Mouse (Mus musculus) ES-E14 (cell line): Measurements from ENCODE around the gene Polr2f.

Source experiments
- HCFC1 ChIP-seq: IDR thresholded peaks from 2 replicates; pipeline ENCODE4 v1.6.1; 2012; ENCODE audit warnings: low read length, inconsistent platforms, borderline replicate concordance; ENCODE audit not compliant: insufficient read depth
- MAFK ChIP-seq: IDR thresholded peaks from 2 replicates; pipeline ENCODE4 v1.6.1; 2014; ENCODE audit warnings: mild to moderate bottlenecking, low read depth, low read length, inconsistent platforms; ENCODE audit not compliant: insufficient read depth
- ZC3H11A ChIP-seq: IDR thresholded peaks from 2 replicates; pipeline ENCODE4 v1.6.1; 2012; ENCODE audit warnings: low read depth, mild to moderate bottlenecking, inconsistent platforms, low read length, borderline replicate concordance
- ZNF384 ChIP-seq: IDR thresholded peaks from 2 replicates; pipeline ENCODE4 v1.6.1; 2012; ENCODE audit warnings: low read depth, low read length, inconsistent platforms

DNA sequence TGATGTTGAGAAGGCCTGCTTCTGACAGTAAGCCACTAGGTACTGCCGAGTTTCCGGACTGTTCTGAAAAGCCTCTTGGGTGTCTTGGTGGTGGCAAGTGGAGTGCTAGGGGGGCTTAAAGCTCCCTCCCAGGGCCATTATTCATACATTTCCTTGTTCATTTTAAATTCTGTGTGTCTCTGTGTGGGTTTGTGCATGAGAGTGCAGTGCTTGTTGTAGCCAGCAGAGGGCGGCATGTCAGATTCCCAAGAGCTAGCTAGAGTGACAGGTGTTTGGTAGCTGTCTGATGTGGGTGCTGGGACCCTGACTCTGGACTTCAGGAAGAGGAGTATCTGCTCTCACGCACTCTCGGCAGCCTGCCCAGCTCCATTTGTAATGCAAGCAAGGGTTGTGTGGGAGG, 12.6 kb upstream of the Polr2f start:
- TF ChIP-seq HCFC1 (no peak), ZNF384 (no peak), ZC3H11A (no peak), MAFK (no peak)
